Mouse (Mus musculus): ENCODE results near the gene Pla2r1.
A peak's percentile ranks its signal among the peaks of the same experiment; 100 is the strongest.

The Pla2r1 gene

GRCm38 (mm10) chr2:60552902-60553682, at the start of gene Pla2r1:
TSS of gene Pla2r1 (minus strand) at chr2:60553308.
- peak; percentile 30 for DNase-seq

DNA sequence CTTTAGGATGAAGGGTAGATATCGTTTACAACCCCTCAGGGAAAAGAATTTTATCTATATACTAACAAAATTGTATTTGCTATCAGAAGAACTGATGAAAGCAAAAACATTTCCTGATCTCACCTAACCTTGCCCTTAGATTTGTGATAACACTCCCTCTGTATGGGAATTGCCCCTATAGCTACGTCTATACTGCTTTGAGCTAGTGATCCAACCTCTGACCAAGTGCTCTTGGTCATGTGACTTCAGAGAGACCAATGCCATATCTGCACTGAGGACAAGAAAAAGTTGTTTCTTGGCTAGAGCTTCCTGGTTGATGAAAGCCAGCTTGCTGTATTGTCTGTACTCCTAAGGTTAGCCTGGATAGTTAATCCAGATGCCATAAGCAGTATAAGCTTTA, 48.2 kb upstream of the Pla2r1 start:
- no peak for DNase-seq

DNA sequence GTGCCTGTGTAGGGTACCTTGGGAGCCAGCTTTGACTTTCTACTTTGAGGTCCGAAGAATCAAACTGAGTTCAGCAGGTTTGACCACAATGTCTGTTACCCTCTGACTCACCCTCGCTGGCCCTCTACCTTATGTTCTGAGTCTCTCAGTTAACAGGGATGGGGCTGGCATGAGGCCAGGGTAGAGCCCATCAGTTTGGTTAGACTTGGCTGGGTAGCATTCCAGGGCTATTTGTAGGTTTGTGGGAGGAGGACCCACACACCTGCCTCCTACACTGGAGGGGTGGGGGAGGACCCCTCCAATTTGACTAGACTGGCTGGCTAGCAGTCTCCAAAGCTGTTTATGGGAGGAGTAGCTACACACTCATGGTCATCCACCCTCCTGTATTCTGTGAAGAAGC, 47.8 kb upstream of the Pla2r1 start:
- DNase-seq = no peak

GRCm38 (mm10) chr2:60583416-60583815, 30.3 kb upstream of the Pla2r1 start:
- DNase-seq = no peak

- no peak for DNase-seq
Observed at GRCm38 (mm10) chr2:60554561-60554960, 1.5 kb upstream of the Pla2r1 start.

DNA sequence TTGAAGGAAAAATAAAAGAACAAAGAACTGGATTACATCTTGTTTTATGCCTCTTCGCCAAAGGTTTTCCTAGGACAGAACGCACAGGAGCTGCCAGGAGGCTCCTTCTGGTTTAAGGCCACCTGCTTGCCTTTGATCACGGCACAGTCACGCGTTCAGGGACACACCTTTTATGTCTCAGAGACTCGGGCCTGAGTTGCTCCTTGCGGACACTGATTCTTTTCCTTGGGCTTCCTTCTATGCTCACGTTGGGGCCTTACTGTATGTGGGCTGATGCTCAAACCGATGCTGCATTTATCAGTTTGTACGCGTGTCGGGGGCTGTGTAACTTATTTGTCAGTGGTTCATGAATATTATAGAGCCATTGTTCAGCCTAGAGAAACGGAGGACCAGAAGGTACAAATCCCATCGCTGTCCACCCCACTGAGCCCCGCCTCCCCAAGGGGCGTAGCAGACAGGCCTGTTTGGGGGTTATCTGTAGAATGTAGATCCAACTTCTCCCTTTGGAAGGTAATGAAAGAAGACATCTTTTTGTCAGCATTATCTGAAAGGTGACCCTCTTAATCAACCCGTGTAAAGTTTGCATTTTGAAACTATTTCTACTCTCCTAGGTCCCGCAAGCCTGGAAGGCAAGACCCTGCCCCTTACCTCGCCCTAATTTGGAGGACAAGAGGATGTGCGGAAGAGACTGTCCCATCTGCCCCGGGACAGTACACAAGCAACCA, 769 bp downstream of the Pla2r1 start:
- no peak for DNase-seq

DNA sequence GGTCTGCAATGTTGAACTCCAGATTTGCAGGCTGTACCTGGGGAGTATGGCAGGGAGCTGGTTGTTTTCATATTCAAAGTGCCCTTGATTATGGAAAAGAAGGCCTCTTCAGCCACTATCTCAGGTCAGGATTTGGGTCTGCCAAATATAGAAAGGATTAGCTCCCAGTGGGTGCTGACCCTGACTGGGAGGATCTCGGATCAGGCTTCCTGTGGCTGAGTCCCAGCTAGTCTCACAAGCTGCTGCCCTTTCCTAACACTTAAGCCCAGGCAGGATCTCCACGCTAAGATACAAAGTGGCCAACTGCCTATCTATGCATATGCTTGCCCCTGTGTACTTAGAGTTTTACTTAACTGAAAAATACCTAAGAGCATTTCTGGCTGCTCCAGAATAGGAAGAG, 1.4 kb downstream of the Pla2r1 start:
- DNase-seq = no peak

- DNase-seq = no peak
Observed at GRCm38 (mm10) chr2:60550521-60550920, 2.6 kb downstream of the Pla2r1 start.

GRCm38 (mm10) chr2:60549851-60550250, 3.3 kb downstream of the Pla2r1 start:
- DNase-seq = no peak

DNA sequence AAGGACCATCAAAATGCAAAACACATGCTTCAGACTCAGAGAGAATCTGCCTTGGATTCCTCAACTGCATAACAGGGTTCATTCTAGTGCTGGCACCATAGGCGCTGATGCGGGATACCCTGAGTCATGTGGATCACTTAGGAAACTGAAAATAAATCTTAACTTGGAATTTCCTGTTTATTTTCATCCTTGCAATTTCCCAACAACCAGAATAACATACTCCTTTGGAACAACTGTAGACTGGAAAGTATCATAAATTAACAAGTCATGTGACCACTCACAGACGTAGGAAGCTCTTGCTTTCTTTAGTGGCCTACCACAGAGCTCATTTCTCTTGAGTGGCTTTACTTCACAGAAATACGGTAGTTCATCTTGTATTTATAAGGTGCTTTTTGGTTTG, 7.0 kb downstream of the Pla2r1 start:
- no peak for DNase-seq

DNA sequence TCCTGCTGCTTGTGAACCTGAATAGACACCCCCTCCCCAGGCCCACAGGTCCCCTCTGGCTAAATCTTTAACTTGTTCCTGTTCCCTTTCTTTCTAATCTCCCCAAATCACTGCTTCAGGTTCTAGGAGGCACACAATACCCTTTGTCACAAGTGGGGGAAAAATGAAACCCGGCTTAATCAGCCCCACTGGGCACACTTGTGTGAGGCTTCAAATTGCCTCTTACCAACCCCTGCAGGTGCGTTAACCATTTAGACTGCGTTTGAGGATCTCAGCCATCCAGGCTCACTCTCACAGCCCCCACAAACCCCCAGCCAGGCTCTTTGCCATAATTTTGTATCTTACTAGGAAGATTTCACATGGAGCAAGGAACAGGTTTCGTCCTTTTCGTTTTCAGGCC, 9.1 kb downstream of the Pla2r1 start:
- DNase-seq = no peak

DNA sequence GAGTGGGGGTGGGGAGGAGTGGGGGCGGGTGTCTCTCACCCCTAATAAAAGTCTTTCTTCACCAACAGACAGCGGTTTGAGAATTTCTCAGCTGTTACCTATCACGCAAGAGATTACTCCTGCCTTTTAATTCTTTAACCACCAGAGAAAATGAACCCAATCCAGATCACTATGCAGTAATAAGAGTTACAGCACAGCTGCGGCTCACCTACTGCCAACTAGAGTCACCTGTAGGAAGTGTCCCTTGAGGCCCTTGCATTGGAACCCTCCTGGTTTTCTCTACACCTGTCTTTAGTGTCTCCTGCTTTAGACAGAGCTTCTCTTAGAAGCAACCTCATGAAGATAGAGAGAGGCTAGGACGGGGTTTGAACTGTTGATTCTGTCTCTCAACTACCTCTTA, 11.4 kb downstream of the Pla2r1 start:
- DNase-seq = no peak

DNA sequence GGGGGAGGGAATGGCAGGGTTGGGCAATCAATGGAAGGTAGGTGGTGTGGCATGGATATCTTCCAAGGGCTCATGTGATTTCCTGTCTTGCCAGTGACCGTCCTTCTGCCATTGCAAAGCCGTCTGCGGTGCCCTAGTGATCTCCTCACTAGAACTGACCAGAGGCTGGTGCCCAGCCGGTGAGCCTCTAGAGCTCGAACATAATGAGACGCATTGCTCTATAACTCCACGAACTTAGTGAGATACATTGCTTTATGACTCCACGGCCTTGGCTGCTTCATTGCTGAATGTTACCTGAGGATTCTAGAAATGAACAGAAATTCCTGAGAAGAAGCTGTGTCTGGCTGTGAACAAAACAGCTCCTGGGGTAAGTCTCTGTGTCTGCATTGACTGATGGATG, 12.8 kb downstream of the Pla2r1 start:
- no peak for DNase-seq

GRCm38 (mm10) chr2:60538710-60539109, 14.4 kb downstream of the Pla2r1 start:
- DNase-seq = no peak

- no peak for DNase-seq
Observed at GRCm38 (mm10) chr2:60538274-60538673, 14.8 kb downstream of the Pla2r1 start.

GRCm38 (mm10) chr2:60534755-60535154, 18.4 kb downstream of the Pla2r1 start:
- no peak for DNase-seq

GRCm38 (mm10) chr2:60533026-60533425, 20.1 kb downstream of the Pla2r1 start:
- no peak for DNase-seq

- DNase-seq = no peak
Observed at GRCm38 (mm10) chr2:60532495-60532894, 20.6 kb downstream of the Pla2r1 start.

GRCm38 (mm10) chr2:60515817-60516216, 37.3 kb downstream of the Pla2r1 start:
- DNase-seq = no peak

GRCm38 (mm10) chr2:60514863-60515262, 38.2 kb downstream of the Pla2r1 start:
- DNase-seq = peak; percentile 25

- no peak for DNase-seq
Observed at GRCm38 (mm10) chr2:60510718-60511117, 42.4 kb downstream of the Pla2r1 start.

DNA sequence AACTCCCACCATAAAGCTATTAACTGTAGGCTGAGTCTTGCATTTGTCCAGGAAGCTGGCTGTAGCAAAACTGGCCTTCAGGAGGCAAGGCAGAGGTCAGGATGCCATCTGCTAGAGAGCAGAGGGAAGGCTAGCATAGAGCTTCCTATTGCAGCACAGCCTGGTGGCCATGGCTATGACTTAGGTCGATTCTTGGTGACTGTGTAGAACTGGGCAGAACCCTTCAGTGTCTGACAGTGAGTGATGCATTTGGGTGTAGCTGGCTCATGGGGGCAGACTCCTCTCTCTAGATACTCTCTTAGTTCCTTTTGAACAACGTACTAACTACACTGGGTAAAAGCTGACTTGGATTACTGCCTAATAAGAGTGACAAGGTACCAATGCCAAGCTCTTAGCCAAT, 48.0 kb downstream of the Pla2r1 start:
- no peak for DNase-seq

GRCm38 (mm10) chr2:60504718-60505117, 48.4 kb downstream of the Pla2r1 start:
- DNase-seq = no peak

DNA sequence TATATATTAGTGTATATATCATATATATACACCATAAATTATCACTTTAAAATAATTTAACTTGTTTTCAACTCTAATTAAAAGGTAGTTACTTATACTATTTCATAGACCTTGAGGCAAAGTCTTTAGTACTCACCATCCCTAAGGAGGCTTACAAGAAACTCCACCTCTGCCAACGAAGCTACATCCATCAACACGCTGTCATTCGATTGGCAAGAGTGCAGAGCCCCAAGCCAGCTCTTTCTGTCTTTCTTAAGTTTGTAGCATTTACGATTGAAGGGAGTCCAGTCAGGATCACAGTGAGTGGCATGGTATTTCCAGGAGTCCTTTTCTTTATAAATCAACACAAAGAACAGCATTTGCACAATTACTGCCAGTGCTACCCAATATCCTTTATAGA, 49.1 kb downstream of the Pla2r1 start:
- DNase-seq = no peak

All from thymus, postnatal 14 days (tissue).